Mouse (Mus musculus): ENCODE measurements around the gene Gm17571. TPM values are rescaled to one million over a fixed set of nuclear protein-coding genes. Genes with fewer than 3 reads are reported as not detected.

Gm17571 gene
- total RNA-seq (2021): not detected
- long read RNA-seq, experiment 1: 0 reads
- long read RNA-seq, experiment 2: 0 reads

- DNase-seq (ENCODE audit: low spot score in 2 of 2): no peak
Observed at GRCm38 (mm10) chr9:13446703-13447285, at the start of gene Gm17571. TSS of gene Gm17571 (minus strand) at chr9:13446753.

- DNase-seq (ENCODE audit: low spot score in 2 of 2): no peak
Observed at GRCm38 (mm10) chr9:13495530-13495929, 49.0 kb upstream of the Gm17571 start.

GRCm38 (mm10) chr9:13493746-13494145, 47.2 kb upstream of the Gm17571 start:
- DNase-seq (ENCODE audit: low spot score in 2 of 2): no peak

GRCm38 (mm10) chr9:13492807-13493206, 46.3 kb upstream of the Gm17571 start:
- no peak for DNase-seq (ENCODE audit: low spot score in 2 of 2)

GRCm38 (mm10) chr9:13491854-13492620, 45.5 kb upstream of the Gm17571 start:
- DNase-seq (ENCODE audit: low spot score in 2 of 2): no peak

- DNase-seq (ENCODE audit: low spot score in 2 of 2): no peak
Observed at GRCm38 (mm10) chr9:13491107-13491506, 44.6 kb upstream of the Gm17571 start.

- no peak for DNase-seq (ENCODE audit: low spot score in 2 of 2)
Observed at GRCm38 (mm10) chr9:13485914-13486313, 39.4 kb upstream of the Gm17571 start.

- no peak for DNase-seq (ENCODE audit: low spot score in 2 of 2)
Observed at GRCm38 (mm10) chr9:13484267-13485240, 38.0 kb upstream of the Gm17571 start.

- DNase-seq (ENCODE audit: low spot score in 2 of 2): no peak
Observed at GRCm38 (mm10) chr9:13483199-13484068, 36.9 kb upstream of the Gm17571 start.

GRCm38 (mm10) chr9:13479275-13479674, 32.7 kb upstream of the Gm17571 start:
- no peak for DNase-seq (ENCODE audit: low spot score in 2 of 2)

GRCm38 (mm10) chr9:13474951-13475350, 28.4 kb upstream of the Gm17571 start:
- no peak for DNase-seq (ENCODE audit: low spot score in 2 of 2)

GRCm38 (mm10) chr9:13470013-13470412, 23.5 kb upstream of the Gm17571 start:
- DNase-seq (ENCODE audit: low spot score in 2 of 2): no peak

- no peak for DNase-seq (ENCODE audit: low spot score in 2 of 2)
Observed at GRCm38 (mm10) chr9:13468778-13469177, 22.2 kb upstream of the Gm17571 start.

GRCm38 (mm10) chr9:13467745-13468144, 21.2 kb upstream of the Gm17571 start:
- DNase-seq (ENCODE audit: low spot score in 2 of 2): no peak

- no peak for DNase-seq (ENCODE audit: low spot score in 2 of 2)
Observed at GRCm38 (mm10) chr9:13466816-13467215, 20.3 kb upstream of the Gm17571 start.

GRCm38 (mm10) chr9:13466351-13466750, 19.8 kb upstream of the Gm17571 start:
- no peak for DNase-seq (ENCODE audit: low spot score in 2 of 2)

- DNase-seq (ENCODE audit: low spot score in 2 of 2): no peak
Observed at GRCm38 (mm10) chr9:13465358-13466020, 18.9 kb upstream of the Gm17571 start.

GRCm38 (mm10) chr9:13460926-13461325, 14.4 kb upstream of the Gm17571 start:
- no peak for DNase-seq (ENCODE audit: low spot score in 2 of 2)

- no peak for DNase-seq (ENCODE audit: low spot score in 2 of 2)
Observed at GRCm38 (mm10) chr9:13460012-13460411, 13.5 kb upstream of the Gm17571 start.

GRCm38 (mm10) chr9:13459371-13459770, 12.8 kb upstream of the Gm17571 start:
- DNase-seq (ENCODE audit: low spot score in 2 of 2): no peak

Data from layer of hippocampus, postnatal 14 days (tissue).